Mouse (Mus musculus): Measurements from ENCODE around the gene Urb1.
A peak's percentile ranks its signal among the peaks of the same experiment; 100 is the strongest.

Urb1 gene

GRCm38 (mm10) chr16:90774216-90774615 is 36.0 kb downstream of the Urb1 start:
- no peak for DNase-seq (ENCODE audit: low read depth, low spot score)

GRCm38 (mm10) chr16:90766919-90767454 is 43.2 kb downstream of the Urb1 start:
- DNase-seq (ENCODE audit: low read depth, low spot score): no peak

- no peak for DNase-seq (ENCODE audit: low read depth, low spot score)
Measured at GRCm38 (mm10) chr16:90765195-90765877, 44.9 kb downstream of the Urb1 start.

- no peak for DNase-seq (ENCODE audit: low read depth, low spot score)
Measured at GRCm38 (mm10) chr16:90760515-90760914, 49.7 kb downstream of the Urb1 start.

GRCm38 (mm10) chr16:90759335-90759734 is 50.9 kb downstream of the Urb1 start:
- DNase-seq (ENCODE audit: low read depth, low spot score): no peak

- no peak for DNase-seq (ENCODE audit: low read depth, low spot score)
Measured at GRCm38 (mm10) chr16:90753386-90753941, 56.7 kb downstream of the Urb1 start.

GRCm38 (mm10) chr16:90748169-90748568 is 62.0 kb downstream of the Urb1 start:
- no peak for DNase-seq (ENCODE audit: low read depth, low spot score)

- DNase-seq (ENCODE audit: low read depth, low spot score): no peak
Measured at GRCm38 (mm10) chr16:90747143-90747542, 63.1 kb downstream of the Urb1 start.

GRCm38 (mm10) chr16:90738092-90738956 is 71.9 kb downstream of the Urb1 start, which contains the start of gene Mrap:
TSS of gene Mrap (plus strand) at chr16:90738207.
- DNase-seq (ENCODE audit: low read depth, low spot score): no peak

- no peak for DNase-seq (ENCODE audit: low read depth, low spot score)
Measured at GRCm38 (mm10) chr16:90736672-90737270, 73.4 kb downstream of the Urb1 start.

GRCm38 (mm10) chr16:90735611-90736010 is 74.6 kb downstream of the Urb1 start:
- DNase-seq (ENCODE audit: low read depth, low spot score): no peak

GRCm38 (mm10) chr16:90727233-90728115 is 82.7 kb downstream of the Urb1 start, which contains the start of gene Mis18a:
TSS of gene Mis18a (minus strand) at chr16:90727404.
- peak; percentile 93 for DNase-seq (ENCODE audit: low read depth, low spot score)

- no peak for DNase-seq (ENCODE audit: low read depth, low spot score)
Measured at GRCm38 (mm10) chr16:90726600-90727227, 83.5 kb downstream of the Urb1 start.

- DNase-seq (ENCODE audit: low read depth, low spot score): no peak
Measured at GRCm38 (mm10) chr16:90724051-90724450, 86.2 kb downstream of the Urb1 start.

GRCm38 (mm10) chr16:90710313-90710712 is 99.9 kb downstream of the Urb1 start:
- DNase-seq (ENCODE audit: low read depth, low spot score): no peak

GRCm38 (mm10) chr16:90709711-90710289 is 100.4 kb downstream of the Urb1 start:
- no peak for DNase-seq (ENCODE audit: low read depth, low spot score)

- no peak for DNase-seq (ENCODE audit: low read depth, low spot score)
Measured at GRCm38 (mm10) chr16:90706279-90706678, 103.9 kb downstream of the Urb1 start.

GRCm38 (mm10) chr16:90704161-90704825 is 105.9 kb downstream of the Urb1 start:
- DNase-seq (ENCODE audit: low read depth, low spot score): no peak

- DNase-seq (ENCODE audit: low read depth, low spot score): no peak
Measured at GRCm38 (mm10) chr16:90703646-90704045, 106.6 kb downstream of the Urb1 start.
